Mouse (Mus musculus): ENCODE data around the gene Tnxb.

Gene Tnxb

DNA sequence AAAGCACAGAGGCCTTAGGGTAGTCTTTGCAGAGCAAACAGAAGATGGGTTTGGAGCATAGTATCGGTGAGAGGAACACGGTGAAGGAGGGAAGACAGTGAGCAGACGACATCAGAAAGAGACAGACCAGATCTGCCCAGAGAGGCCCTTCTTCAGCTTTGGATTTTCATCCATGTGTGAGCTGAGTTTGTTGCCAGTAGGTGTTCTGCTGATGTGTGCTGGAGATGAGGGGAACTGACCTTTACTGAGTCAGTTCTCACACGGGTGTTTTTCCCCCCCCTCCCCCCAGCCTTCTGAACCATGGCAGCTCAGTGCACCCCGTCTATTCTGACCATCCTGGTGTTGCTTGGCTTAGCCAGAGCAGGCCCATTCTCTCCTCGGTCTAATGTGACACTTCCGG, at the start of gene Tnxb:
Tnxb (plus strand) TSS at position 301 of the 400 bp plus-strand sequence.
- no peak for DNase-seq (ENCODE audit: low read depth, low spot score)

DNA sequence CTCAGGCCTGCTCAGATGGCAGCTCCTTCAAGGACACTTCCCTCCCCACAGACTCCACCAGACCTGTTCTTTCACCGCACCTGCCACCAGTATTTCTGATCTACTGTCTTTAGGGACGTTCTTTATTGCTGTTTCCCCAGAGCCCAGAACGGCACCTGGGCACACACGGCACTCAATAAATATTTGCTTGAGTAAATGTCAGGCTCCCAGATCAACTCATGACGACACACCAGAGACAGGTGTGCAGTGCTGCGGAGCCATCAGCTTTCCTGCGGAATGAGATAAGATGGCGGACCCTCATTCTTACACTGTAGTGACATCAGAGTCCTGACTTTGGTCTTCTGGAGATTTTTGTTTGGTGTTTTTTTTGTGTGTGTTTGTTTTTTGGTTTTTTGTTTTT, 49.3 kb upstream of the Tnxb start:
- no peak for DNase-seq (ENCODE audit: low read depth, low spot score)

DNA sequence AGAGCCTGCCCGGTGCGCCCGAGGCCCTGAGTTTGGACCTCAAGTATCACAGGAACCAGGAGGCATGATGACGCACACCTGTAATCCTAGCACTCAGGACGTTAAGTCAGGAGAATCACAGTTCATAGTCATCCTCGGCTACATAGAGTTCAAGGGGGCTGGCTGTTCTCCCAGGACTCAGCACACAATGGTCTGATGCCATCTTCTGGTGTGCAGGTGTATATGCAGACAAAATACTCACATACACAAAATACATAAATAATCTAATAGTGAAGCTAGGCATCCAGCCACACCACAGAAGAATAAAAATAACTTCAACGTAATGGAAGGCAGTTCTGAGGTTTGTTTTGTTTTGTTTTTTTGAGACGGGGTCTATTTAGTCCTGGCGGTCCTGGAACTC, 47.2 kb upstream of the Tnxb start:
- DNase-seq (ENCODE audit: low read depth, low spot score): peak; percentile 41

DNA sequence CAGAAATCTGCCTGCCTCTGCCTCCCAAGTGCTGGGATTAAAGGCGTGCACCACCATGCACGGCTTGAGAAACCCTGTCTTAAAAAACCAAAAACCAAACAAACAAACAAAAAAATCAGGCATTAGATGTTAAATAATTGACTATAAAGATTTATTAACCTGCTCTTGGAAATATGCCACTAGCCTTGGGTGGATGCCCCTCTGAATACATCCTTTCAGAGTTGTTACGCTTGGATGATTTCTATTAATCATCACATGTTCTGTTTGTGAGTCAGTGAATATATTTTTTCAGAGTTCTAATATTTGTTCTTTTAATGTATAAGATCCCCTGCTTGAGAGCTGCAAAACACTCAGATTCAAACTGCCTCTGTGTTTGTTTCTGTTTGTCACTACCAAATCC, 45.4 kb upstream of the Tnxb start:
- no peak for DNase-seq (ENCODE audit: low read depth, low spot score)

DNA sequence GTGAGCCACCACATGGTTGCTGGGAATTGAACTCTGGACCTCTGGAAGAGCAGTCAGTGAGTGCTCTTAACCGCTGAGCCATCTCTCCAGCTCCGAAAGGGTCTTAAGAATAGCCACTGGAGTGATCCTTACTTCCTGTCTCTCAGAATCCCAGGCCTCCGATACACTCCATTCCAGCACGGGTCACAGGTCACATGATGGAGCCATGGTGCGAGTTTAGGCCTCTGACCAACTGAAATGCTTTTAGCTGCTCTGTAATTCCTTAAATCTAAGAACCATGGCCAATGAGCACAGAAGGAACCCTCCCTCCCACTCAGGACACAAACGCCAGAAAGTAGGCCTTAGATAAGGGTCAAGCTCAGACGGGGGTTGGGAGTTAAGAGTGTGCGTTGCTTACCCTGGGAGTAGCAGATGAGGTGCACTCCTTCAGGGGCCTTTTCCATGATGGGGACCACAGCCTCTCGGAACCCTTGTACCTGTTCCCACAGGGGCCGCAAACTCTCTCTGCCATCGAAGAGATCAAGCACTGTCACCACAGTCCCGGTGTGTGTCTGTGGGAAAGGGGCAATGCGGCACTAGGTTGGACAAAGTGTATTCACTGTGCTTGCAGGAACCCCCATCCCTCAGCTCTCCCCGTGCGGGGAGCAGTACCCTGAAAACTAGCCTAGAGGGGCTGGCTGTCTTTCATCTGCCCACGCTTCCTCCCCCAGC, 44.1 kb upstream of the Tnxb start:
- DNase-seq (ENCODE audit: low read depth, low spot score): no peak

DNA sequence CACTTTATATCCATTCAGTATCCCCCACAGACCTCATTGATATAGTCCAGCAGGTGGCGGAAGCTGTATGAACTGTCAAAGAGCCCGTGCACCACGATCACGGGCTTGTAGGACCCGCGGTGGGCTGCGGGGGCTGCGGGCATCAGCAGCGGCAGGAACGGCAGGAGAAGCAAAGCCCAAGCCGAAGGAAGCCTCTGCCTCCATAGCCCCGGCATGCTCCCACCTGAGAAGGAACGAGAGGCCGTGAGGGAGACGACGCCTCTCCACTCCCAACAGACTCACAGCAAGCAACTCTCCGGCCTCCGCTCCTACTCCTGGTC, 43.6 kb upstream of the Tnxb start:
- peak; percentile 64 for DNase-seq (ENCODE audit: low read depth, low spot score)

DNA sequence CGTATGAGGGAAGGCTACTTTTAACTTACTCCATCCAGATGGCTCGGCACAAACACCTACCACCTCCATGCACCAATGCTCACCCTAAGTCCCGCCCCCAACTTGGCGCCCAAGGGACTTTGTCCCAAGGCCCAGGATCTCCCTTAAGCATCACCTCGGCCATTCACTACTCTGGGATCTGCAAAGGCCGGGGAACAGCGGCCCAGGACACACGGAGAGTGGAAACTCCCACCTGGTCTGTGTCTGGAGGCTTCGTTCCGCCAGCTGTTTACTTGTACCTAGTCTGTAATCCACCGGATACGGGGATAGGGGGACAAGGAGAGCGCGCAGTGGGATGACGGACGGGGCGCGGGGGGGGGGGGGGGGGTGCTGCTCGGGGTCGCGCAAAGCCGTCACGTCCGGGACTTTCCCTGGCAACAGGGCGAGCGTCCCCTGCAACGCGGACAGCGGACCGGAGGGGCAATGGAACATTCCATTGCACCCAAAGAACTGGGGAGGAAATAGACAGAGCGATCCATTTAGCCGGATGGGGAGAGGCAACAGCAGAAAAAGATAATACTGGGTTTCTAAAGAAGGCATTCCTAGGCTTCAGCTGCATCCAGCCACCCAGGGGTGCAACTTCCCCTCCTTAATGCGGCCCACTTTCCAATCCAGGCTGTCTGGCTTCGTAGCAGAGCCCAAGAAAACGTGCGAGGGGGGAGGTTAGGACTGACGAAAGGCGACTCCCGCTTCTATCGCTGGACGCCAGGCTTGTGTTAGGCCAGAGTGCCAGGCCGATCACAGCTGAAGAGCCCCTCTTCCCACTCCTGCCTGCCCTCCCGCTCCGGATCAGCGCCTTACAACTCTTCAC, 43.0 kb upstream of the Tnxb start:
- peak; percentile 88 for DNase-seq (ENCODE audit: low read depth, low spot score)

DNA sequence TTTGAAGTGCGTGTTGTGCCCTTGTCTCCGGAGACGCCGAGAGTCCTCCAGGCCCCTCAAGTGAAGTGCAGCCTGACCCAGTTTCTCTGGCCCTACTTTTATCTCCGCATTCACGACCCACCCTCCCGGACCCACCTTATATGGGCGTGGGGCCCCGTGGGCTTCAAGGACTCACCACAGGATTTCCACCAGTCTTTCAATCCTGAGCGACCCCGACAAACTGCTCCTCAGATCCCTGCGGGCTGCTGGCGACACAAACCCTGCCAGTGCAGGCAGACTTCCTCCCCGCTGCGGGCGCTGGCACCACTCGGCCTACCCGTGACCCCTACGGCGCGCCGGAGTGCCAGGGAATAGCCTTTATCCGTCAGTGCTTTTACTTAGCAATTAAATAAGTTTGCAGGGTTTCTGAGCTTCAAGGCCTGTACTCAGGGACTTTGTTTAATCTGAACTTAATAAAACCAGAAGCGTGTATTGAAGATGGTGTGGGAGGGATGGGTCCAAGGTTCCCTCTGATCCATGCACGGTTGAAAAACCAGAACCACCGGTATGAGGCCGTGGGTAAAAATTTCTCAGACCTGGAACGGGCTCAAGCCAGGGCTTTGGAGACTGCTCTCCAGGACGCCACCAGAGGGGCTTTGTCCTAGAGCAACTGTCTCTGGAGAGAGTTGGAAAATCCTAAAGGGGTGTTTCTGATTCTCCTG, 42.2 kb upstream of the Tnxb start, which contains the start of gene Ppt2:
Ppt2 (minus strand) TSS at position 568 of the 701 bp plus-strand sequence.
- no peak for DNase-seq (ENCODE audit: low read depth, low spot score)

DNA sequence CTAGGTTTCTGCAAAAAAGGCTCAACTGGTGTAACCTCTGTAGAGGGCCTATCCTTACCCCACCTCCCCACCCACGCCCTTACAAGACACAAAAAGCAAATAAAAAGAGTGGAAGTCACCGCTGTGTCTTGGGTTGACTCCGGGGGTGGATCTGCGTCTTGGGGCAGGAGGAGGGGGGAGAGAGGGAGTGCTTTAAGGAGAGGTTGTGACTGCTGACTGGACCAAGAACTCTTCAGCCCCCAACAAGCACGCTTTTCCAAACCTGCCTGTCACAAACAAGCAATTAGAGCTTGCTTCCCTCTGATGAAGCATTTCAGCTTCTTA, 41.7 kb upstream of the Tnxb start:
- no peak for DNase-seq (ENCODE audit: low read depth, low spot score)

DNA sequence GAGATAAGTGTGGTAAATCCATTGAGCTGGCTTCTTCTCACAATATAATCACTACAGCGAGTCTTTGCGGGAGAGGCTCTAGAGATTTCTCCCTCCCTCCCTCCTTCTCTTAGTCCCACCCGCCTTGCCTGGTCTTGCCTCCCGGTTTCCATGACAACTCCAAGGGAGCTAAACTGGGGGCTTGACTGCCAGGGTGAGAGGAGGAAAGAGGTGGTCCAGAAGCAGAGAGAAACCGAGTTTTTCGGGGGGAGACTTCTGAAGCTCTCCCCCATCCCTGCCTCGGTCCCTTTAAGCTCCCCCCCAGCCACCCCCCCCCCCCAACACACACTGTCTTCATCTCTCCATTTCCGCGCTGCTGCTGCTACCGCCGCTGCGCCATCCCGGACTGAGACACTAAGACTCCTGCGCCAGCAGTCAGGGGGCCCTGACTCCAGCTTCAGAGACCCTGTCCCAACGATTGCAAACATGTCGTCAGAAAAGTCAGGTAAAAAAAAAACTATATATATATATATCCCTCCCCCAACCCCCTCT, 41.0 kb upstream of the Tnxb start, which contains the start of gene Prrt1:
Prrt1 (plus strand) TSS at position 313 of the 531 bp plus-strand sequence.
- peak; percentile 85 for DNase-seq (ENCODE audit: low read depth, low spot score)

DNA sequence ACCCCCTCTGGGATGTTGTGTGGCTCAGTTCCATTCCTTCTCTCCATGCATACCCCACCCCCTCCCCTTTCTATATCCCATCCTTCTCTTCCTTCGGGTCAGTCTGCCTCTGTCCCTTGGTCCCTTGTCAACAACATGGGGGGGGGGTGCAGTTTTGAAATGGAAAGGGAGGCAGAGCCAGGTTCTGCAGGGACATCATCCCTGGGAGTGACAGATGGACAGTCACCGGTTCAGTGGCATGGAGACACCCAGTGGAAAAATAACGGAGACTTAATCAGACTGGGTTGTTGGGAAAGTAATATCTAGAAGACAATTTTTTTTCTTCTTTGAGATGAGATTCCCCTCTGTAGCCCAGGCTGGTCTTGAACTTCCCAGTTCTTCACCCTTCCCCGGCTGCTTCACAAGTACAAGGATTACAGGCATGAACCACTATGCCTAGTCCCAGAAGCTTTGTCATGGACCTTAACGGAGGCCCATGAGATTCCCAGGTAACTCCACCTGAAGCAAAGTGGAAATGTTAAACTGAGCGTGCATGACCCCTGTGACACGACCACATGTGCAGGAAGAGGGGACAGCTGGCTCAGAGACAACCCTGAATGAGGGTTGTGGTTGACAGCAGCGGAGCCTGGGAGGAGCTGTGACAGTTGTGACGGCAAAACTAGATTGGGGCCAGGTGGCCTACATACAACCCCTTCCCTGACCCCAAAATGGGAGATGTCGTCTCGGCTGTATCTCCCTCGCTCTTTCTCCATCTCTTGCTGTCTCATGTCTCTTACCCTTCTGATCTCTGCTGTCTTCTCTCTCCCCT, 40.3 kb upstream of the Tnxb start:
- no peak for DNase-seq (ENCODE audit: low read depth, low spot score)

DNA sequence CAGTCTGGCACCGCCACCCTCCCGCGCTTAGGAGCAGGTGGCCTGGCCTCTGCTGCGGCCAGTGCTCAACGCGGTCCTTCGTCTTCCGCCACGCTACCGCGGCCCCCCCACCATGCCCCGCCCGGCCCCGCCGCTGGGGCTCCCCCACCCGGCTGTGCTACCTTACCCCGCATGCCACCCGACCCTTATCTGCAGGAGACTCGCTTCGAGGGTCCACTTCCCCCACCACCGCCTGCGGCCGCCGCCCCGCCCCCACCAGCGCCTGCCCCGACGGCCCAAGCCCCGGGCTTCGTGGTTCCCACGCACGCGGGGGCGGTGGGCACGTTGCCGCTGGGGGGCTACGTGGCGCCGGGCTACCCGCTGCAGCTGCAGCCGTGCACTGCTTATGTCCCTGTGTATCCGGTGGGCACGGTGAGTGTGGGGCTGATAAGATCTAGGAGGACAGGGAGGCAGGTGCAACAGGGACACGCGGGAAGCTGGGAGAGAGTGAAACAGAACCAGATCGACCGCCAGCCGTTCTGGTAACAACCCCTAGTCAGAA, 39.5 kb upstream of the Tnxb start:
- DNase-seq (ENCODE audit: low read depth, low spot score): no peak

DNA sequence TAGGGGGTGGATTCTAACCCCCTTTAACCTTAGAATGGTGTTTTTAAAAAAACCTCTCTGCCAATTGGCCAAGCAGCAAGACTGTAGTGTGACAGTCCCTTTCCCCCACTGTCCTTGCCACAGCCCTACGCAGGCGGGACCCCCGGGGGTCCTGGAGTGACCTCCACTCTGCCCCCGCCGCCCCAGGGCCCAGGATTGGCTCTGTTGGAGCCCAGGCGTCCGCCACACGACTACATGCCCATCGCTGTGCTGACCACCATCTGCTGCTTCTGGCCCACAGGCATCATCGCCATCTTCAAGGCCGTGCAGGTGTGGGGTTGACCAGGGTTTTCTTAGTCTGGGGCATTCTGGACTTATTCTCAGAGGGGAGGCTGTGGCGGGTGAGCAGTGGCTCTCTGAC, 38.7 kb upstream of the Tnxb start:
- DNase-seq (ENCODE audit: low read depth, low spot score): no peak

DNA sequence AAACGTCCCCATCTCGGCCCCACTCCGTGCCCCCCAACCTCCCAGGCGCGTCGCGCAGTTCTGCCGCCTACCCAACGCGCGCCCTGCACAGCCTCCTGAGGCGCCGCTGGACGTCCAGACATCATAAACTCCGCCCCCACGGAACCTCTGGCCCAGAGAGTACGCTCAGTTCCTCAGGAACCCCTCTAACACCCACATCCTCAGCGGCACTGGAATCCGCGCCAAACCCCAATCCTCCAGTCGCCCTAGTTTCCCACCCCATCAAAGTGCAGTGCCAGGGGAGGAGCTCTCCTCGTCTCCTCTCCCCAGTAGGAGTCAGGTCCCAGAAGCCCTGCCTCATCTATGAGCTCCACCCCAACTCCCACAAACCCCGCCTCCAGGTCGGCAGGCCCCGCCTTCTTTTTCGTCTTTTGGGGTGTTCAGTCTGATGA, 38.1 kb upstream of the Tnxb start:
- DNase-seq (ENCODE audit: low read depth, low spot score): peak; percentile 94

DNA sequence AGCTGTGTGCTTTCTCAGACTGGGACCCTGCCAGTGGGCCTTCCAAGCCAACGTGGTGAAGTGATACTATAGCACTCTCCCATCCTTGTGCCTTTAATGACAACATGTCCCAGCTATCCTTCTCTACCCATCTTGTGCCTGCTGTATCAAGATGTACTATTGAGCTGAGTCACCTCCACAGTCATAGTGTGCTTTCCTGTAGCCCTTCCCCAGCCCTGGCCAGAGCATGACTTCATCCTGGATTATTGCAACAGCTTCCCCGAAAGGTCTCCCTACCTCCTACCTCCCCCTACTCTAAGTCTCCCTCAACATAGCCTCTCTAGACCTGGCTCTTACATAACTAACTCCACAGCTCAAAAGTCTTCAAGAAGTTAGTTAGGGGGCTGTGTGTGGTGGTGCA, 34.7 kb upstream of the Tnxb start:
- no peak for DNase-seq (ENCODE audit: low read depth, low spot score)

DNA sequence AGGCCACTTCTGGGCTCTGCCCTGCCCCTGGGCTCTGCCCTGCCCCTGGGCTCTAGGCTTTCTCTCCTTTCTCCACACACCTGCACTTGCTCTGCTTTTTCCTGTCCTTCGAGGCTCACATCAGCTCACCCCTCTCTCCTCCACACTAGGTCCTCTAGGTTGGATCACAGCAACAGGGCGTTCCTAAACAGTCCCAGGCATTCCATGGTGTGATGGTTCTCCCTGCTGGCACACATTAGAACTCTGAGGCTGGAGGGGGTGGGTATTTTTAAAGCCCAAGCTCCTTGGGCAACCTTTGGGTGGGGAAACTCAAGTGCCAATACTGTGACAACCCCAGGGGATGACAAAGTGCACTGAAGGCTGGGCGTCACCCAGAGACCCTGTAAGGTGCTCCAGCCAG, 32.9 kb upstream of the Tnxb start:
- no peak for DNase-seq (ENCODE audit: low read depth, low spot score)

DNA sequence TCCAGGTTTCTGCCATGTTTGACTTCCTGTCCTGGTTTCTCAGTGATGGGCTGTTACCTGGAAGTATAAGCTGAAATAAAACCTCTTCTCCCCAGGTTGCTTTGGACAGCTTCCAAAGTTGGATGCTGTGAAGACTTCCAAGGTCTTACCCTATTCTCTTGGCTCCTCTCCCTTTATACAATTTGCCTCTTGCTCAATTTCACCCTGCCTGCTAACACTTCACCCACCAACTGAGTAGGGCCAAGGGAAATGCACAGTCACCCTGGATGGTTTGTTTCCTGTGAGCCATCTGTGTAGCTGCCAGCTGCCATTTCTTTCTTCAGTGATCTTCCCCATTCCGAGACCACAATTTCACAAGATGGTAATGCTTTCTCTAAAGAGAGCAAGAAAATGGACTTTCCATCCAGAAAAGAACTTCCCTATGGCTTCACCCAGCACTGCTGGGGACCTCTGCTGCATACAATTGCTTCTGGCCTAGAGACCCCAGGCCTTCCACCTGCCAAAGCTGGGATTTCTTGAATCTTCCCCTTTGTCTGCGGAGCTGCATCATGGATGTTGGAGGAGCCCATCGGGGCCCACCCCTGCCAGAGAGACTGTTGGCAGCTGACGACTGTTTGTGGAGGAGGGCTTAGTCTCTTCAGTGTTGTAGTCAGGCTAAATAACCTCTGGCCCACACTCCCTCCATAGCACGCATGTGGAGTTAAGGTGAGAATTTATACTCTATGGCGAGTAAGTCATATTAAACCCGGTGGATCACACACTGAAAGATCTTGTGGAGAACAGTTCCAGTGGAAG, 30.7 kb upstream of the Tnxb start:
- DNase-seq (ENCODE audit: low read depth, low spot score): no peak

DNA sequence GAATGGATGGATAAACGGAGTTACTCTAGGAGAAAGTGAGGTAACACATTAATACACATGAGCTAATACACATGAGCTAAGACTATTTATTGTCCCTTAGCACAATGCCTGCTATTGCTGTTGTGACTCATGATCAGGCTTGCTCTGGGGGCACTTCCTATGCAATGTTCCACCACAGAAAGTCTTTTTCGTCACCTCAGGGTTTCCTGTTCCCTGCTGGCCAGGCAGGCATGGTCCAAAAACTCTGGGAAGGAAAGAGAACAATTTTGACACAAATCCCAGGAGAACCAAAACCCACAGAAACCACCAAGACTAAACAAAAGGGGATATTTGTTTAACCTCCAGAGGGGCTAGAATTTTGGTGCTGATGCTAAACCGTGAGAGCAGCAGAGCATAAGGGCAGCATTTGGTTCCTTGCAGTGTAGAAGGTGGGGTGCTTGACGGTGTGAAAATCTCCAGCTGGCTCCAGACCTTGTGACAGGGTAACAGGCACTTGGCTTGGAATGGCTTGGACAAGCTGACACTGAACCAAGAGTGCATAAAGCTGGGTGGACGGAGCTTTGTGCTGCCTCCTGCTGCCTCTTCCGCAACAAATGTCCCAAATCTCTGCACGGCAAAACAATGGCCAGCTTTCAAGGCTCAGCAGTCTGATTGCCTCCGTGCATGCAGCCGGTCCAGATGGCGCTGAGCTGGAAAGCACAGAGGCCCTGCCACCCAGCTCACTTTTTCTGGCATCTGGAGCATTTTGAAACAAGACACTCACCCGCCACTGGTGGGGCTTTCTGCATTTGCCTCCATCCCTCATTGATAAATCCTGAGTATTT, 29.3 kb upstream of the Tnxb start:
- no peak for DNase-seq (ENCODE audit: low read depth, low spot score)

DNA sequence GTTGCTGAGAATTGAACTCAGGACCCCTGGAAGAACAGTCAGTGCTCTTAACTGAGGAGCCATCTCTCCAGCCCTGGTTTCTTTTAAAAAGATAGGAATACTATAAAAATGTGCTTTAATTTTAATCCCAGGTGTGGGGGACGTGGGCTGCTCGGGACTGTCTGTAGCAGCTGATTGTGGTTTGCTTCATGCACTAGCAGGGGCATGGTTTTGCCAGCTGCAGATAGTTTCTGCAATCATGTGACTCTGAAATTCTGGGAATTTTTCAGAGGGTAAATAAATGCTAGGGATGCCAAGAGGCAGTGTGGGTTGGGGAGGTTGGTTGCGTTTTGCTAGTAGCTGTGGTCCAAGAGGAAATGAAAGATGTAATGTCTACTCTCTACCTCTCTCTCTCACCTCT, 28.4 kb upstream of the Tnxb start:
- DNase-seq (ENCODE audit: low read depth, low spot score): no peak

DNA sequence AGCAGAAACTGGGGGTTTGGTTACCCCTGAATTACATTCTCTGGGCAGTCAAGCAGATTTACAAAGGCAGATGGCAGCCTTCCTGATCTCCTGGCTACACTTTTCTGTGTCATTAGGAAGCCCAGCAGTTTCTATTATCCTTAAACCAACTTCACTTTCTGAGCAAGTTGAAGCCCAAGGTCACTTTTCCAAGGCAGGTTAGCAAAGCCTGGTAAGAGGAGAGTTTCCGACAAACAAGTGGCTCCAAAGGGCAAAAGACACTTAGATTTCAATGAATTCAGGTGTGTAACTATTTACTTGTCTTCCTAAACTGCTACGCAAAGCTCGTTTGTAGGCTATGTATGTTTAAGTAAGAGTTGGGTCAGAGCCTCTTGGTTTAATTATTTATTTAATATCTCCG, 27.0 kb upstream of the Tnxb start:
- no peak for DNase-seq (ENCODE audit: low read depth, low spot score)
